Mouse (Mus musculus): ENCODE measurements around the gene Nodal. TPM values are rescaled to one million over a fixed set of nuclear protein-coding genes. Genes with fewer than 3 reads are reported as not detected.

Nodal gene
- total RNA-seq, 2 experiments from 2014 or later = 0.11 to 0.19 TPM

- no peak for DNase-seq
Observed at GRCm38 (mm10) chr10:61398125-61398524, 19.6 kb upstream of the Nodal start.

DNA sequence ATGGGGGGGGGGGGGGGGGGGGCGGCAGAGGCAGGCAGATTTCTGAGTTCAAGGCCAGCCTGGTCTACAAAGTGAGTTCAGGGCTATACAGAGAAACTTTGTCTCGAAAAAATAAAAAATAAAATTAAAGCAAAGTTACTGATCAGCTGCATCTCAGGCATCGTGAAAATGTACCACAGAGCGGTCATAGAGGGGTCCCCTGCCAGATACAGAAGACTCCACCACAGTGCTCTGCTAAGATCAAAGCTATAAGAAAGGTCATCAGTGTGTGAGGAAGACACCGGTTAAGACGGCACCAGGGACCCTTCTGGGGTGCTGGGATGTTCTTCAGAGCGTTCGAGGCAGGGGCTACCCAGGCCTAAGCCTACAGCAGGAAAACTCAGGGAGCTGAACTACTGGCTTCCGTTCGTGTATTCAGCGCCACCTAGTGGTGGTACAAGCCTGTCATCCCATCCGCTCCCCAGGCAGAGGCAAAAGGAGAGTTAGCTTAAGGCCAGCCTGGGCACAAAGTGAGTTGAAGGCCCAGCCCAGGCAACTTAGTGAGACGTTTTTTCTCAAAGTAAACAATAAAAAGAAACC, 18.5 kb upstream of the Nodal start:
- peak; percentile 75 for DNase-seq

GRCm38 (mm10) chr10:61400407-61400806, 17.4 kb upstream of the Nodal start:
- DNase-seq = no peak

DNA sequence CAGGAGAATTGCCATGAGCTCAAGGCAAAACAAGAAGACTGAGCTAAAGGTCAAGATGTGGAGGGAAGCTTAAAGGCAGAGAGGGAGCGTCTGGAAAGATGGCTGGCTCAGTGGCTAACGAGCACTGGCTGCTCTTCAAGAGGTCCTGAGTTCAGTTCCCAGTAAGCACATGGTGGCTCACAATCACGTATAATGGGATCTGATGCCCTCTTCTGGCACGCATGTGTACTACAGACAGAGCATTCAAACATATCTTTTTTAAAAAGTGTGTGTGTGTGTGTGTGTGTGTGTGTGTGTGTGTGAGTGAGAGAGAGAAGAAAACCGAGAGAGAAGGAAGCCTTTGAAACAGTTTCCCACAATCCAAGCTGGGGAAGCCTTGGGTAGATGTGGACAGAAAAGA, 15.3 kb upstream of the Nodal start:
- no peak for DNase-seq

DNA sequence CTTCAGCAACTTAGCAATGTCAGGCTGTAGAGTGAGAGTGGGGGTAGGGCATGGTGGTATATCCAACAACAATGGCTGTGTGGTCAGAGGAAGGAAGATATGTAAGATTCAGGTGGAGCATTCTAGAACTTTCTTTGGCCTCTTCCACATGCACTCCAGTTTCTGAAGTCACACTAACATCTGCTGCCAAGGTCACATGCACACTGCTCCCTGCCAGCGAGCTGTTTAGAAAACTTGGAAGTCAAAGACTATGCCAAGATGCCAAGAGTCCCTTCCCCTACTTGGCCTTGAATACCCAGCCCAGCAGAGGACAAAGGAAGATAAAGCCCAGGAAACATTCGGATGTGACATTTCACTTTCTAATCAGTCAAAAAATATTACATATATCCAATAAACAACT, 14.9 kb upstream of the Nodal start:
- DNase-seq = no peak

DNA sequence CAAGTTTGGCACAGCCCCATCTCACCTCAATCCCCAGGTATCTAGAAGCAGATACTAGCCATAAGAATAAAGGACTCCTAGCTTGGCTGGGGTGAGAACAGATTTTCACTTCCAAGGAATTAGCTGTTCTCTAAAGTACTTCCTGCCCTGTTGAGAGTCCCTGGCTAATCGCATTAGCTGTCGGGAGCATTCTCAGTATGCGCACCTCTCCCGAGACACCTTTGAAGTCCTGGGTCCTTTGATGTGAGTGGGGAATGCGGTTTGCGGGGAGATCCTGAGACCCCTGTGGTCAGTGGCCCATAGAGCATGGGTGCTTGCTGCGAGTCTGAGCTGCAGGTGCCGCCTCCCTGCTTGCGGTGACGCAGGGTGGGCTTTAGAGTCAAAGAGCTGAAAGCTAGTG, 11.8 kb upstream of the Nodal start:
- DNase-seq = no peak

DNA sequence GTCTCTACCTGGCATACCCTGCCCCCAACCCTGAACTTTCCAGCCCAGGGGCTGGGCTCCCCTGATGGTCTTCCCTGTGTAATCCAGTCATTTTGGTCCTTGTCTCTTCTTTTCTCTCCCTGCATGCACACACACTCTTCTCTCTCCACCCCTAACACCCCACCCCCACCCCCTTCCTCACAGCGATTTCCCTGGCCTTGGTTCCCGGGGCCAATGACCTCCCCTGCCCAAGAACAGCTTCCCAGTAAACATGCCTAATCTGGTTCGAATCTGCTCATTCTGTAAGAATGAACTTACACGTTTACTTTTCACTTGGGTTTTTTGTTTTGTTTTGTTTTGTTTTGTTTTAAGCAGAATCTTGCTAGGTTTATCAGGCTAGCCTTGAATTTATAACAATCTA, 8.0 kb upstream of the Nodal start:
- DNase-seq = no peak

DNA sequence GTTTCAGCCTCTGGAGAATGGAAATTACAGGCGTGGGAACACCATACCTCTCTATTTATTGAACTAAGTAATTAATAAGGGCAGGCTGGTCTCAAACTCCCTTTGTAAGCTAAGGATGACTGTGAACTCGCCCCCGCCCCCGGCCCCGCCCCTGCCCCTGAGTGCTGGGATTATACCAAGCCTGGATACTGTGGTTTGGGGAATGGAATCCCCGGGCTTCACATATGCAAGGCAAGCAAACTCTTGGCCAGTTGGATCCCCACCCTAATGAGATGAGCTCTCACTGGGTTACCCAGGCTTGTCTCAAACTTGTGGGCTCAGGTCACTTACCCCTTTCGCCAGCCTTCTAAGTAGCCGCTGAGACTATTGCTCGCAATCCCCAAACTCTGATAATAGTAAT, 7.6 kb upstream of the Nodal start:
- no peak for DNase-seq

DNA sequence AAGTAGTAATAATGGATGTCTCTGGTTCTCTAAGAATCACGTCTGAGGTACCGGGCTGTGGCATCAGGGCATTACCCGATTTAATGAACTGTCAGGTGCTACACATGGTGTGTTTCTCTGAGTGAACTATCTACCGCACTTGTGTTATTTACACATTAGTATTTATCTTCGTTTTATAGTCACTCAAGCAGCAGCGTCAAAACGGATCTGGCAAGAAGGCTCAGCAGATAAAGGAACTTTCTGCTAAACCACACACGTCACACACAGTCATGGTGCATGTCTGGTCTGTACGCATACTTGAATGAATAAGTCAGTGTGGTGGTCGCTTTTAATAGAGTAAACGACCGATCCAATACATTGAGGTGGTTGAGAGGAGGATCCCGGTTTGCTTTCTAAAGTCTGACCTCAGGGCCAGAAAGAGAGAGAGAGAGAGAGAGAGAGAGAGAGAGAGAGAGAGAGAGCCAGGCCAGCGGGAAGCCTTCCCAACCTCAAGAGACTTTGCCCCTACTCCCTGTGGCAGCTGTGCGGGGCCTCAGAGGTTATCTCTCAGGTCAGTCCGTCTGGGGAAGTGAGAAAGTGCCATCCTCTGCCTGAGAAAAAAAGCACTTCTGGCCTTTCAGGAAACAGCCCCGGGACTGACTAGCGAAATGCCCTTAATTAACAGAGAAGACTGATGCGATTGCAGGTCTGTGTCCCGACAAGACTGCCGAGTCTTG, 4.7 kb upstream of the Nodal start:
- DNase-seq = no peak

- DNase-seq = no peak
Observed at GRCm38 (mm10) chr10:61415240-61415639, 2.5 kb upstream of the Nodal start.

DNA sequence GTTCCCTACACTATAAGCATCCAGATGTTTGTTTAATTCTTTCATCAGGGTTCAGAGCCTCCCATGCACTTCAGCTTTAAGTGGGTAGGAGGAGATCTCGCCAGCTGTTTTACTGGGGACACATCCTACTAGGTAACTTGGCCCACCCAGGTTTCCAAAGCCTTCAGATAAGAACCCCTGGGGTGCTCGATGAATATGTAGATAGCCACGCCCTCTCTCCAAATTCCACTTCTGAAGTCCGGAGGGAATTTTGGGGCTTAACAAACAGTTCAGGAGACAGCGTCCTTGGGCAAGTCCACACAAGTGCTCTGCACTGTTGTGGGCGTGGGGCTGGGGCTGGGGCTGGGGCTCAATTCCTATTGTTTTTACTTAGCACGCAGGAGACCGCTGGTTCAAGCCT, 1.9 kb upstream of the Nodal start:
- DNase-seq = no peak

DNA sequence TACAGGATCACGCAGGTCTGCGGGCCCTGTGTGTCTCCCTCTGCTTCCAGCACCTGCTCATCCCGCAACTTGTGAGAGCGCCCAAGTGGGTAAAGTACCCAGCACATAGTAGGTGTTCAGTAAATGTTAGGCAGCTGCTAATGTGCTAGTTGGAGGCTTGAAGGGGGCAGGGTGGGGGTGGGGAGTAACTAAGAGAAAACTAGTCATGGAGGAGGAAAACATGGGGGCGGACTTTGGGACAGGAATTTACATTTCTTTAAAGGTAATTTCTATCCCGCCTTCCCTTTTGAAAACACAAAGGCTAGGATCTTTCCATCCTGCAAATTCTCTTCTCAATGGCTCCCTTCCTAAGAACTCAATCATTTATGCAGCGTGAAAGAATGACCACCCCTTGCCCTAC, 1.2 kb upstream of the Nodal start:
- no peak for DNase-seq

DNA sequence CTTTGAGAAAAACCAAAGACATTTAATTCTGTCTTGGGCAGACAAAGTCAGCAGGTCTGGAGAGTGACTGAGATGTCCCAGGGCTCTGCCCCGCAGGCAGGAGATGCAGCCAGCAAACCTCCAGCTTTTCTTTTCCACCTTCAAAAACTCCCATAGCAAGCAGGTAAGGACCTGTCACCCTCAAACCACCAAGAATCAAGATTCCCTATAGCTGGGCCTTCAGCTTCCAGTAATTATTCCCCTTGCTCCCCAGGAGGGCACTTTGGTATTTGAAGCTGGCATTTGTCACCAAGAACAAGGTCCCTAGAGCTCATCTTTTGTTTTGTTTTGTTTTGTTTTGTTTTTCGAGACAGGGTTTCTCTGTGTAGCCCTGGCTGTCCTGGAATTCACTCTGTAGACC, 726 bp upstream of the Nodal start:
- DNase-seq = no peak

DNA sequence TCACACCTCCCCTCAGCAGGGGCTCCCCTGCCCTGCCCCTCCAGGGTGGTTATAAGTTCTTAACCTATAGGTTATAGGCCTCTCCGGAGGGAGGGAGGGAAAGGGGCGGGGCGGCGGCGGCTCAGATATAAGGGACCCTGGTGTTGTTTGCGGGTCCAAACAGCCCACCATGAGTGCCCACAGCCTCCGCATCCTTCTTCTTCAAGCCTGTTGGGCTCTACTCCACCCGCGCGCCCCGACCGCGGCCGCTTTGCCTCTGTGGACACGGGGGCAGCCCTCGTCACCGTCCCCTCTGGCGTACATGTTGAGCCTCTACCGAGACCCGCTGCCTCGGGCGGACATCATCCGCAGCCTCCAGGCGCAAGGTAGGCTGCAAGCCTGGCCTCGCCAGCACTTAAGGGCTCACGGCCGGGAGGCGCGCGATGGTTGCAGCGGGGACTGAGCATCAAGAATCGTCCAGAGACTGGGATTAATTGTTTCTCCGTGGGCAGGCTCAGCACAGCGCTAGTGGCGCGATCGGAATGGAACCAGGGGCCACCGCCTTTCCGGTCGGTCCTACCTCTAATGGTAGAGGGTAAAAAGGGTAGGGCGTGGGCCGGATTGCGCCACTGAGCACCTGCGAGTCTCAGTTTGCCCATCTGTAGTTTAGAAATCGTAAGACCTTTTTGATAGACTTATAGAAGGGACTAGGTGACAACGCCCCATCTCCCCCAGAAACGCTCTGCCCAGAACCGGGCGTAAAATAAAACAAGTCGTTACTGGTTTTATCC, 544 bp downstream of the Nodal start:
- no peak for DNase-seq

DNA sequence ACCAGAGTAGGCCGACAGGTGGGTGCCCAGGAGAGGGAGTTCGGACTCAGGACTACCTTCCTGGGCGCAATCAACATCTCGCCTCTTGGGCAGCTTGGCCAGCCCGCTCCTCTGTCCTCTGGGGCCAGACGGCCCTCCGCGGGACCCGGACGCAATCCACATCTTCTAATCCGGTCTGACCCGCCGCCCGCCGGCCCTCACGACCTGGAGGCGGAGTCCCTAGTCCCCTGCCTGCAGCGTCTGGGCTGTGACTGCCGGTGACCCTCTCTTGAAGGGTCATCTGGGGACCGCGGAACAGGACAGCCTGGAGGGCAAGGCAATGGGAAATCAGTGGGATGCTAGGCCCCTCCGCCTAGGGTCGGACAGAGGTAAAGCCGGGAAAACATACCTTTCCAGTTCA, 1.4 kb downstream of the Nodal start:
- no peak for DNase-seq

DNA sequence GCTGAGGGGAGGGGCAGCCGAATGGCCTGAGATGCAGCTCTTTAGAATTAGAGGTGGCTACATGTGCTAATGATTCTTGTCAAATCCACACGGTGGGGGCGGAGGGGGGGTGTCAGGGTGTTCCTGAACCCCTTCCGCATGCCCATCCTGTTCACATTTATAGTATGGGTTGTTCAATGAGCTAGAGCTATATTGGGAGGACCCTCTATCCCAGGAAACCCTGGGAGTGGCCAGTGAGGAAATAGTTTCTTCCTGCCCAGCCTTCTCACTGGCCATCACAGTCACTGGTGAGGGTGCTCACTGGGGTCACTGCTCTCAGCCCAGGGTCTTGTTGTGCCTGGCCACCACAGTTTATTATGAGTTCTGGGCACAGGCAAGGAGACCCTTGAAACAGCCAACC, 2.2 kb downstream of the Nodal start:
- no peak for DNase-seq

DNA sequence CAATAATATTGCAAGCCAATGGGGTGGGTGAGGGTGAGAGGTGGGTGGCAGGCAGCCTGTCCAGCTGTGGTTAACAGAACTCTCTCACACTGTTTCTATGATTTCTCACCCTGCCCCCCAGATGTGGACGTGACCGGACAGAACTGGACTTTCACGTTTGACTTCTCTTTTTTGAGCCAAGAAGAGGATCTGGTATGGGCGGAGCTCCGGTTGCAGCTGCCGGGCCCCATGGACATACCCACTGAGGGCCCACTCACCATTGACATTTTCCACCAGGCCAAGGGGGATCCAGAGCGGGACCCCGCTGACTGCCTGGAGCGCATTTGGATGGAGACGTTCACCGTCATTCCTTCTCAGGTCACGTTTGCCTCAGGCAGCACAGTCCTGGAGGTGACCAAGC, 5.1 kb downstream of the Nodal start:
- no peak for DNase-seq

DNA sequence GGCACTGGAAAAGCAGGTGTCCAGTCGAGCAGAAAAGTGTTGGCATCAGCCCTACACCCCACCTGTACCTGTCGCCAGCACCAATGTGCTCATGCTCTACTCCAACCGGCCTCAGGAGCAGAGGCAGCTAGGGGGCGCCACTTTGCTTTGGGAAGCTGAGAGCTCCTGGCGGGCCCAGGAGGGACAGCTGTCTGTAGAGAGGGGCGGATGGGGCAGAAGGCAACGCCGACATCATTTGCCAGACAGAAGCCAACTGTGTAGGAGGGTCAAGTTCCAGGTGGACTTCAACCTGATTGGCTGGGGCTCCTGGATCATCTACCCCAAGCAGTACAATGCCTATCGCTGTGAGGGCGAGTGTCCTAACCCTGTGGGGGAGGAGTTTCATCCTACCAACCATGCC, 5.5 kb downstream of the Nodal start:
- peak; percentile 60 for DNase-seq

DNA sequence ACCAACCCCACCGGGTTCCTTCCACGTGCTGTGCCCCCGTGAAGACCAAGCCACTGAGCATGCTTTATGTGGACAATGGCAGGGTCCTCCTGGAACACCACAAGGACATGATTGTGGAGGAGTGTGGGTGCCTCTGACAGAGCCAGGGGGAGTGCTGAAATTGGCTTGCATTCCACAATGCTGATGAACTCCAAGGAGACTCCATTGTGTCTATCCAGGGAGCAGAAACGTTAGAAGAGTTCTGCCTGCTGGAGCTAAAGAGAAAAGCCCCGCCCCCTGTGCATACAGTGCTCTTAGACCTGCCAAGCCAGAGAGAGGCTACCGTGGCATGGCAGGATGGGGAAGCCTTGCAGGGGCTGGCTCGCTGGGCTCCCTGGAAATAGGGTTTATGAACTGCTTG, 6.7 kb downstream of the Nodal start:
- DNase-seq = no peak

GRCm38 (mm10) chr10:61425047-61425446, 7.3 kb downstream of the Nodal start:
- no peak for DNase-seq

DNA sequence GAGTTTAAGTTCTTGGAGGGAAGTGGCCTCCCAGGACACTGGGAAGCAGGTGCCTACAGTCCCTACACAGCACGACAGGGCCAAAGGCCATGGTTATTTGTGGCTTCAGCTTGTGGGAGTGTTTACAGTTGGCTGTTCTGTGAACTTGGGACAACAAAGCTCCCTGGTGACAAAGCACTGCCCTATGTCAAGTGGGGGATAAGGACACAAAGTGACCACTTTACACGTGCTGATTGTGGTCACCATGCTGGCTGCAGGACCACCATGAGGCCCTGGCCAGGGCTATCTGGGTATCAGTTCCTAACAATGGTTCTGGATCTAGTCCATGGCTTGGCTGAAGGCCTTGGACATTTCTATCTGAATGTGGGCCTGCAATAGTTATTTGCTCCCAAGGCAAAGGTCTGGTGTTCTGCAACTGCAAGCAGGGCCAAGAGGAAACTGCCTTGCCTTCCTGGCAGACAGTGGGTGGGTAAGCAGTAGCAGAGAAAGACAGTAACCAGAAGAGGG, 8.5 kb downstream of the Nodal start:
- DNase-seq = no peak

DNA sequence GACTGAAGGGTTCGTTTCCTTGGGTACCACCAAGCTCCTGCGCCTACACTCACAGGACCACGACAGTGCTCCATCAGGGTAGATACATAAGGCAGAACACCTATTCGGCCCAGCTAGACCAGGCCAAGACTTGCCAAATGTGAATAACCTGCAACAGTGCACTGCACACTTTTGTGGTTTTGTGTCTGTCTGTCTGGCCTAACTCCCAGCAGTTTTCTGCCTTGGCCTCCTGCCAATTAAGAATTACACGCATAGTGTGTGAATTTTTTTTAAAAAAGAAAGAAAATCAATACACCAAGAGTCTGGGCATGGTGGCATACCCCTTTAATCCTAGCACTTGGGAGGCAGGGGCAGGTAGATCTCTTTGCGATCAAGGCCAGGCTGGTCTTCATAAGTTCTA, 10.2 kb downstream of the Nodal start:
- DNase-seq = no peak

- DNase-seq = no peak
Observed at GRCm38 (mm10) chr10:61428416-61428815, 10.6 kb downstream of the Nodal start.

GRCm38 (mm10) chr10:61429043-61429442, 11.3 kb downstream of the Nodal start:
- DNase-seq = no peak
